Mouse (Mus musculus): ENCODE results near the gene Ehmt2. TPM values are rescaled to one million over a fixed set of nuclear protein-coding genes. Genes with fewer than 3 reads are reported as not detected.
"Not testable (repeated sequence)": the region's sequence is repeated elsewhere in the genome, so short reads cannot be mapped to it uniquely, and the experiment has no call there.

Gene Ehmt2
- polyA plus RNA-seq, 1 experiment from 2014 or later, result 100 TPM

DNA sequence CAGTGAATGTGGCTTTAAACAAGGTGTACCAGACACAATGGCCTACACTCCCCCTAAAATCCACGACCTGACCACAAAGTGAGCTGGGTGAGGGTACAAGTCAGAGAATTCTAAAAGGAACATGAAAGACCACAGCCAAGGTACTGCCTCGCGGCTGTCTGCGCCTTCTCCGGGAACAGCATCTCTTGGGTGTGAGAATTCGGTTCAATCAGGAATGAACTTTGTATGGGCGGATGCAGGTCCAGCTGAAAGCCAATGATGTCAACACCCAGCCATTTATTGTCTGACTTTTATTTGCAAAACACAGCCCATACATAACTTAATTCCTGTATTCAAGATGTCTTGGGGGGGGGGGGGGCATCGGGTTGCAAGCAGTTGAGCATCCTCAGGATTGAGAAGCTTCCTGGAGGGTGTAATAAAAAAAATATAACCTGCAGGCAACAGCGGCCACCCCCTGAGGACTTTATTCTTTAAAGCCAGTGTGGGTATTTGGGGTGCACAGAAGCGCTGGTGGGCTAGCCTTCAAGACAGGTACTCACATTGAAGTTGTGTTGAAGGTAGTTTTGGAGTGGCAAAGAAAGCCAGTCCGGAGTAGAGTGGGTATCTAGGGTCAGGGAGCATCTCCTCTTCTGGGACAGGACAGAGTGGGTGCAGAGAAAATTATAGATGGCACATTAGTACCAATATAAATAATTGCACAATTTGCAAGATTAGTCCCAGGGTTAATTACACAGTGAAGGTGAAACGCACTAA, 5.0 kb upstream of the Ehmt2 start:
- H3K27ac ChIP-seq, result peak overlapping the region; percentile 77; the same call in 1 of the 2 replicates
- H3K4me3 ChIP-seq, result peak overlapping the region; percentile 61
- H3K9ac ChIP-seq, result peak overlapping the region; percentile 91
- H3K27me3 ChIP-seq, result no peaks in the 10 kb centered on the region
- peaks cover 9% of the 10 kb centered on the region for H3K36me3 ChIP-seq
- H3K4me2 ChIP-seq, result peak overlapping the region; percentile 78
- H3K9me3 ChIP-seq, result peaks cover 3% of the 10 kb centered on the region; the same call in 1 of the 2 replicates
- 74% methylated on average over 12 of the region's 12 CpGs for WGBS
- H3K4me1 ChIP-seq, result peaks cover 33% of the 10 kb centered on the region
- ATAC-seq (ENCODE audit: insufficient number of reproducible peaks, insufficient read depth, low FRiP score, low TSS enrichment, low read depth), result no peak

- ATAC-seq (ENCODE audit: insufficient number of reproducible peaks, insufficient read depth, low FRiP score, low TSS enrichment, low read depth), result peak; percentile 84
- Histone ChIP-seq H3K36me3 (peaks cover 9% of the 10 kb centered on the region), H3K27ac (peak overlapping the region; percentile 93), H3K9ac (peak overlapping the region; percentile 91), H3K4me2 (peak overlapping the region; percentile 78), H3K4me1 (peaks cover 33% of the 10 kb centered on the region), H3K9me3 (peaks cover 3% of the 10 kb centered on the region; the same call in 1 of the 2 replicates), H3K27me3 (no peaks in the 10 kb centered on the region), H3K4me3 (peak overlapping the region; percentile 61)
- whole genome bisulfite sequencing, result under 1% methylated on average over 40 of the region's 51 CpGs
Observed at GRCm38 (mm10) chr17:34894074-34894597, 4.1 kb upstream of the Ehmt2 start.

- peaks cover 3% of the 10 kb centered on the region; the same call in 1 of the 2 replicates for H3K9me3 ChIP-seq
- H3K36me3 ChIP-seq, result peaks cover 9% of the 10 kb centered on the region
- H3K27ac ChIP-seq, result peak overlapping the region; percentile 93
- peak overlapping the region; percentile 78 for H3K4me2 ChIP-seq
- H3K27me3 ChIP-seq, result no peaks in the 10 kb centered on the region
- WGBS, result 6% methylated on average over 48 of the region's 51 CpGs
- ATAC-seq (ENCODE audit: insufficient number of reproducible peaks, insufficient read depth, low FRiP score, low TSS enrichment, low read depth), result peak; percentile 8; the same call in 1 of the 2 replicates
- peak overlapping the region; percentile 91 for H3K9ac ChIP-seq
- H3K4me1 ChIP-seq, result peaks cover 33% of the 10 kb centered on the region
- H3K4me3 ChIP-seq, result peak overlapping the region; percentile 61
Observed at GRCm38 (mm10) chr17:34894801-34895530, 3.3 kb upstream of the Ehmt2 start.

- Histone ChIP-seq H3K4me3 (peak overlapping the region; percentile 61), H3K9ac (peak overlapping the region; percentile 91), H3K9me3 (peaks cover 3% of the 10 kb centered on the region; the same call in 1 of the 2 replicates), H3K27me3 (no peaks in the 10 kb centered on the region), H3K4me2 (peak overlapping the region; percentile 78), H3K27ac (peak overlapping the region; percentile 93), H3K36me3 (peaks cover 9% of the 10 kb centered on the region), H3K4me1 (peaks cover 40% of the 10 kb centered on the region)
- WGBS, result 89% methylated on average over 15 of the region's 15 CpGs
- no peak for ATAC-seq (ENCODE audit: insufficient number of reproducible peaks, insufficient read depth, low FRiP score, low TSS enrichment, low read depth)
Observed at GRCm38 (mm10) chr17:34895724-34896123, 2.5 kb upstream of the Ehmt2 start.

DNA sequence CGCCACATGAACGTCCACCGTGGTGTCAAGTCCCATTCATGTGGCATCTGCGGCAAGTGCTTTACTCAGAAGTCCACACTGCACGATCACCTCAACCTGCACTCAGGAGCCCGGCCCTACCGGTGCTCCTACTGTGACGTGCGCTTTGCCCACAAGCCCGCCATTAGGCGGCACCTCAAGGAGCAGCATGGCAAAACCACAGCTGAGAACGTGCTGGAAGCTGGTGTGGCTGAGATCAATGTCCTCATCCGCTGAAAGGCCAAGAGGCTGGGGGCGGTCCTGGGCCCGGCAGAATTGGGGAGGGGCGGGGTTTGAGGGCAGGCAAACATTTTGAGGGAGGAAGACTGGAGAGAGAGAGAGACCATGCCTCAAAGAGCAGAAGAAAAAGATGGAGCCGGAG, 1.9 kb upstream of the Ehmt2 start:
- Histone ChIP-seq H3K4me3 (peak overlapping the region; percentile 61; the same call in 1 of the 2 replicates), H3K9ac (peak overlapping the region; percentile 91; the same call in 1 of the 2 replicates), H3K27me3 (no peaks in the 10 kb centered on the region), H3K4me2 (peak overlapping the region; percentile 78), H3K36me3 (peaks cover 13% of the 10 kb centered on the region), H3K4me1 (peaks cover 45% of the 10 kb centered on the region), H3K27ac (no peak overlapping the region), H3K9me3 (peaks cover 3% of the 10 kb centered on the region; the same call in 1 of the 2 replicates)
- no peak for ATAC-seq (ENCODE audit: insufficient number of reproducible peaks, insufficient read depth, low FRiP score, low TSS enrichment, low read depth)
- WGBS, result 85% methylated on average over 17 of the region's 17 CpGs

- peak overlapping the region; percentile 96 for H3K27ac ChIP-seq
- WGBS, result 15% methylated on average over 10 of the region's 10 CpGs
- peak overlapping the region; percentile 90 for H3K4me3 ChIP-seq
- H3K36me3 ChIP-seq, result peaks cover 22% of the 10 kb centered on the region
- H3K4me2 ChIP-seq, result peak overlapping the region; percentile 88
- no peak for ATAC-seq (ENCODE audit: insufficient number of reproducible peaks, insufficient read depth, low FRiP score, low TSS enrichment, low read depth)
- no peaks in the 10 kb centered on the region for H3K27me3 ChIP-seq
- H3K9me3 ChIP-seq, result peaks cover 3% of the 10 kb centered on the region; the same call in 1 of the 2 replicates
- peak overlapping the region; percentile 96 for H3K9ac ChIP-seq
- H3K4me1 ChIP-seq, result peaks cover 46% of the 10 kb centered on the region
Observed at GRCm38 (mm10) chr17:34897373-34898159, 703 bp upstream of the Ehmt2 start.

- Histone ChIP-seq H3K9ac (peak overlapping the region; percentile 96), H3K36me3 (peaks cover 33% of the 10 kb centered on the region), H3K27ac (peak overlapping the region; percentile 96), H3K4me3 (peak overlapping the region; percentile 90), H3K27me3 (no peaks in the 10 kb centered on the region), H3K9me3 (peaks cover 3% of the 10 kb centered on the region; the same call in 1 of the 2 replicates), H3K4me1 (peaks cover 43% of the 10 kb centered on the region), H3K4me2 (peak overlapping the region; percentile 88)
- ATAC-seq (ENCODE audit: insufficient number of reproducible peaks, insufficient read depth, low FRiP score, low TSS enrichment, low read depth), result 0 out of 2 replicates have a peak, but pooled peaks have one; percentile 2
- WGBS, result 1% methylated on average over 15 of the region's 47 CpGs
Observed at GRCm38 (mm10) chr17:34898706-34899052, 410 bp downstream of the Ehmt2 start.

DNA sequence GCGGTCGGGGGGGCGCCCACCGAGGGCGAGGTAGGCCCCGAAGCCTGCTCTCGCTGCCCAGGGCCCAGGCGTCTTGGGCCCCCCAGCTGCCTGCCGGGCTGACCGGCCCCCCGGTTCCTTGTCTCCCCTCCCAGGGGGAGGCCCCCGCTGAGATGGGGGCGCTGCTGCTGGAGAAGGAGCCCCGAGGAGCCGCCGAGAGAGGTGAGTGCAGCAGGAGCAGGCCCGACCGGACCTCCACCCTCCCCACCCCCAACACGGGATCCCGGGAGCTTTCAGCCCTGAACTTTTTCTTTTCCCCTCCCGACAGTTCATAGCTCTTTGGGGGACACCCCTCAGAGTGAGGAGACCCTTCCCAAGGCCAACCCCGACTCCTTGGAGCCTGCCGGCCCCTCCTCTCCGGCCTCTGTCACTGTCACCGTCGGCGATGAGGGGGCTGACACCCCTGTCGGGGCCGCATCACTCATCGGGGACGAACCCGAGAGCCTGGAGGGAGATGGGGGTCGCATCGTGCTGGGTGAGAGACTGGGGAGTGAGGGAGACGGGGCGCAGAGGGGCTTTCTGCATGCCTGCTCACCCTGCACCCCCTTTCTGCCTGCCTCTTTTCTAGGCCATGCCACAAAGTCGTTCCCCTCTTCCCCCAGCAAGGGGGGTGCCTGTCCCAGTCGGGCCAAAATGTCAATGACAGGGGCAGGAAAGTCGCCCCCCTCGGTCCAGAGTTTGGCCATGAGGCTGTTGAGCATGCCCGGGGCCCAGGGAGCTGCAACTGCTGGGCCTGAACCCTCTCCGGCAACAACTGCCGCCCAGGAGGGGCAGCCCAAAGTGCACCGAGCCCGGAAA, 1.0 kb downstream of the Ehmt2 start:
- H3K36me3 ChIP-seq, result peaks cover 39% of the 10 kb centered on the region
- ATAC-seq (ENCODE audit: insufficient number of reproducible peaks, insufficient read depth, low FRiP score, low TSS enrichment, low read depth), result 0 out of 2 replicates have a peak, but pooled peaks have one; percentile 4
- peak overlapping the region; percentile 96 for H3K27ac ChIP-seq
- H3K4me2 ChIP-seq, result peak overlapping the region; percentile 88
- H3K9ac ChIP-seq, result peak overlapping the region; percentile 96
- peaks cover 42% of the 10 kb centered on the region for H3K4me1 ChIP-seq
- H3K4me3 ChIP-seq, result peak overlapping the region; percentile 90
- peaks cover 3% of the 10 kb centered on the region; the same call in 1 of the 2 replicates for H3K9me3 ChIP-seq
- H3K27me3 ChIP-seq, result no peaks in the 10 kb centered on the region
- 1% methylated on average over 44 of the region's 45 CpGs for WGBS

DNA sequence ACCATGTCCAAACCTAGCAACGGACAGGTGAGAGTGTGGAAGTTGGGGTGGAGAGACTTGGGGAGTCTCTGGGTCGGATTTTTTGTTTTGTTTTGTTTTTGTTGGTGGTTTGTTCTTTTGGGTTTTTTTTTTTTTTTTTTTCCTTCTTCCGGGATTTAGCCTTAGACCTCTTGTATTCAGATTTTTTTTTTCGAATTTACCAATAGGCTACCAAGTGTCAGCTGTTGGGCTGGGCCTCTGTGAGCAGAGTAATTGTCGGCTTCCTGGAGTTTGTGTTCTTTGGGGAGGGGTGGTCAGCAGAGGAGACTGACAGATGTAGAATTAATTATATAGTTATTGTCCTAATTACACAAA, 1.6 kb downstream of the Ehmt2 start:
- Histone ChIP-seq H3K27me3 (no peaks in the 10 kb centered on the region), H3K9ac (peak overlapping the region; percentile 96)

DNA sequence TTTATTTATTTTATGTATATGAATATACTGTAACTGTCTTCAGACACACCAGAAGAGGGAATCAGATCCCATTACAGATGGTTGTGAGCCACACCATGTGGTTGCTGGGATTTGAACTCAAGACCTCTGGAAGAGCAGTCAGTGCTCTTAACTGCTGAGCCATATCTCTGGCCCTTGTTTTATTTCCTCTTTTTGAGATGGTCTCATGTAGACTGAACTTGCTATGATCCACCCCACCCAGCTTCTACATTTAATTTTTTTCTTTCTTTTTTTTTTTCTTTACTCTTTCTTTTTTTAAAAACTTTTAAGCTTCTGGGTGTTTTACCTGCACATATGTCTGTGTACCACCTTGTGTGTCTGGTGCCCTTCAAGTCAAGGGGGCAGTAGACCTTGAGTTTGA, 2.6 kb downstream of the Ehmt2 start:
- H3K4me3 ChIP-seq, result 0 out of 2 replicates have a peak overlapping the region, but pooled peaks have one; percentile 90
- not testable (repeated sequence) for H3K9me3 ChIP-seq; H3K9ac ChIP-seq; H3K27ac ChIP-seq; H3K27me3 ChIP-seq; ATAC-seq (ENCODE audit: insufficient number of reproducible peaks, insufficient read depth, low FRiP score, low TSS enrichment, low read depth); H3K4me2 ChIP-seq
- peaks cover 53% of the 10 kb centered on the region for H3K36me3 ChIP-seq
- peaks cover 33% of the 10 kb centered on the region for H3K4me1 ChIP-seq

More for the DNA sequence above, 1.6 kb downstream of the Ehmt2 start:
- WGBS, result 1% methylated on average over 5 of the region's 5 CpGs
- Histone ChIP-seq H3K4me1 (peaks cover 42% of the 10 kb centered on the region), H3K9me3 (peaks cover 3% of the 10 kb centered on the region; the same call in 1 of the 2 replicates), H3K4me3 (peak overlapping the region; percentile 90), H3K27ac (peak overlapping the region; percentile 96), H3K36me3 (peaks cover 45% of the 10 kb centered on the region), H3K4me2 (peak overlapping the region; percentile 88)
- ATAC-seq (ENCODE audit: insufficient number of reproducible peaks, insufficient read depth, low FRiP score, low TSS enrichment, low read depth), result no peak

Data from embryonic facial prominence, embryonic 13.5 days (tissue).